Comparison of ENCODE assay signal across 9 mouse cellular contexts in genomic region chr6:4003445-4003844, GRCm38 (mm10). TPM values are rescaled to one million over a fixed set of nuclear protein-coding genes. Genes with fewer than 3 reads are reported as not detected.
A peak's percentile ranks its signal among the peaks of the same experiment; 100 is the strongest.
DNase-seq lines count a peak whose midpoint lies in the region; ATAC-seq and TF ChIP-seq lines count a peak whose summit lies in the region.
"Had no signal": no experiment of that assay in that cellular context is flagged by ENCODE, and none has a peak within 500 bp of the region (broad histone marks: within the 10 kb centered on the region; RNA-seq: fewer than 3 reads in every experiment).

No protein-coding gene starts in this region.

- 23% methylated on average over 4 of the region's 4 CpGs for WGBS in lung, embryonic 14.5 days
- 40% methylated on average over 4 of the region's 4 CpGs for WGBS in kidney, postnatal 0 days
- 53% methylated on average over 4 of the region's 4 CpGs for WGBS in olfactory bulb, adult 2 months

- H3K4me3 ChIP-seq in lung, embryonic 14.5 days (ENCODE audit: low read depth, low read length), result peak overlapping the region; percentile 51
- peak overlapping the region; percentile 57; the same call in 1 of the 2 replicates for H3K4me3 ChIP-seq in kidney, postnatal 0 days (replicated peaks; ENCODE audit: low read depth, low read length)
- H3K4me3 ChIP-seq in olfactory bulb, adult 2 months (ENCODE audit: insufficient read depth, low read depth, low read length), result no peak overlapping the region

- H3K4me2 ChIP-seq in lung, embryonic 14.5 days, result peak overlapping the region; percentile 72
- peak overlapping the region; percentile 84 for H3K4me2 ChIP-seq in kidney, postnatal 0 days (ENCODE audit: low read length)

- TF ChIP-seq POLR2A in olfactory bulb, adult 2 months (IDR thresholded peaks at IDR 0.05; ENCODE audit: insufficient read depth, low read depth, low read length), result no peak

- peak; percentile 40; the same call in 1 of the 2 replicates for ATAC-seq in lung, embryonic 14.5 days (ENCODE audit: insufficient read depth)
- ATAC-seq in granulocyte monocyte progenitor cell, adult 5-6 weeks (replicated peaks; ENCODE audit: poor library complexity, severe bottlenecking), result peak; percentile 10
- peak; percentile 24; the same call in 1 of the 2 replicates for ATAC-seq in kidney, postnatal 0 days (replicated peaks; ENCODE audit: low FRiP score, low read depth)

- no peaks in the 10 kb centered on the region for H3K36me3 ChIP-seq in lung, embryonic 14.5 days (ENCODE audit: insufficient read depth)
- H3K36me3 ChIP-seq in kidney, postnatal 0 days (ENCODE audit: insufficient read depth, low read length), result no peaks in the 10 kb centered on the region

- no peaks in the 10 kb centered on the region for H3K9me3 ChIP-seq in lung, embryonic 14.5 days (ENCODE audit: low read depth, low read length)
- H3K9me3 ChIP-seq in kidney, postnatal 0 days (replicated peaks; ENCODE audit: low read length), result no peaks in the 10 kb centered on the region

- DNase-seq in lung, embryonic 14.5 days, result peak; percentile 47
- DNase-seq in lung, postnatal 10 days, result no peak
- peak; percentile 64 for DNase-seq in kidney, postnatal 0 days (ENCODE audit: low spot score)
- no peak for DNase-seq in urinary bladder, adult 2 months (ENCODE audit: low spot score)
- no peak for DNase-seq in gastrocnemius, postnatal 4 days (ENCODE audit: low spot score in 2 of 2)
- DNase-seq in cerebellum, adult 11 months, result no peak

- no peak overlapping the region for H3K9ac ChIP-seq in lung, embryonic 14.5 days
- no peak overlapping the region for H3K9ac ChIP-seq in kidney, postnatal 0 days (ENCODE audit: low read depth, low read length)

- no peaks in the 10 kb centered on the region for H3K27me3 ChIP-seq in lung, embryonic 14.5 days (ENCODE audit: insufficient read depth, low read length)
- no peaks in the 10 kb centered on the region for H3K27me3 ChIP-seq in kidney, postnatal 0 days (ENCODE audit: insufficient read depth, low read length)

- no peak for TF ChIP-seq CTCF in lung, embryonic 14.5 days (IDR thresholded peaks at IDR 0.05; ENCODE audit: low read depth)
- TF ChIP-seq CTCF in kidney, postnatal 0 days (IDR thresholded peaks at IDR 0.05; ENCODE audit: low read depth), result no peak
- TF ChIP-seq CTCF in olfactory bulb, adult 2 months (IDR thresholded peaks at IDR 0.05; ENCODE audit: insufficient read depth, low read depth, low read length), result no peak

- 0 out of 2 replicates have a peak, but pooled peaks cover 3% of the 10 kb centered on the region for H3K4me1 ChIP-seq in lung, embryonic 14.5 days (ENCODE audit: insufficient read depth)
- H3K4me1 ChIP-seq in kidney, postnatal 0 days (replicated peaks; ENCODE audit: insufficient read depth, low read length), result no peaks in the 10 kb centered on the region
- H3K4me1 ChIP-seq in olfactory bulb, adult 2 months (ENCODE audit: control insufficient read depth, insufficient read depth, low read length), result no peaks in the 10 kb centered on the region; the same call in 1 of the 2 replicates

- H3K27ac ChIP-seq in lung, embryonic 14.5 days (ENCODE audit: low read depth), result peak overlapping the region; percentile 78
- peak overlapping the region; percentile 92 for H3K27ac ChIP-seq in kidney, postnatal 0 days
- 0 out of 2 replicates have a peak overlapping the region, but pooled peaks have one; percentile 14 for H3K27ac ChIP-seq in olfactory bulb, adult 2 months (ENCODE audit: insufficient read depth, low read depth, low read length)

RNA-seq across cellular contexts. Expression of gene Gng11, which starts 0.3 kb away (rescaled TPM):
- polyA plus RNA-seq in lung, embryonic 14.5 days (2014; fragmentation: Nextera tagmentation; extraction: Ambion mirVana), result 116 and 117 TPM in 2 replicates
- 6.1 and 9.3 TPM in 2 replicates for total RNA-seq in granulocyte monocyte progenitor cell, adult 5-6 weeks (2014; fragmentation: Nextera tagmentation)
- 2.6 and 4.8 TPM in 2 replicates for total RNA-seq in granulocyte monocyte progenitor cell, adult 5-6 weeks (2017)
- polyA plus RNA-seq in kidney, postnatal 0 days (2015; fragmentation: Nextera tagmentation; extraction: Ambion mirVana), result 107 and 129 TPM in 2 replicates
- polyA plus RNA-seq in olfactory bulb, adult 2 months (2012; ENCODE audit: insufficient read depth, insufficient read length, low replicate concordance, missing spikeins), result not detected in 2 replicates
- polyA plus RNA-seq in urinary bladder, adult 2 months (2012; rRNA removed), result 47.8 and 50.5 TPM in 2 replicates
- 10 to 100 TPM; 68.0 to 76.8 TPM for total RNA-seq in gastrocnemius, postnatal 4 days (2021)

RNA-seq across cellular contexts. Expression of gene Gngt1, which starts 9.9 kb away (rescaled TPM):
- polyA plus RNA-seq in lung, embryonic 14.5 days (2014; fragmentation: Nextera tagmentation; extraction: Ambion mirVana), result not detected in 2 replicates
- total RNA-seq in granulocyte monocyte progenitor cell, adult 5-6 weeks (2014; fragmentation: Nextera tagmentation), result not detected in 2 replicates
- total RNA-seq in granulocyte monocyte progenitor cell, adult 5-6 weeks (2017), result not detected in 2 replicates
- 0.09 TPM in 1 of 2 replicates, not detected in the other for polyA plus RNA-seq in kidney, postnatal 0 days (2015; fragmentation: Nextera tagmentation; extraction: Ambion mirVana)
- not detected in 2 replicates for polyA plus RNA-seq in olfactory bulb, adult 2 months (2012; ENCODE audit: insufficient read depth, insufficient read length, low replicate concordance, missing spikeins)
- not detected in 2 replicates for polyA plus RNA-seq in urinary bladder, adult 2 months (2012; rRNA removed)
- total RNA-seq in gastrocnemius, postnatal 4 days (2021), result not detected
- total RNA-seq: monocyte, adult 5-6 weeks had no signal

RNA-seq across cellular contexts. Expression of gene Tfpi2, which starts 14.7 kb away (rescaled TPM):
- polyA plus RNA-seq in lung, embryonic 14.5 days (2014; fragmentation: Nextera tagmentation; extraction: Ambion mirVana), result 1.7 and 2.9 TPM in 2 replicates
- total RNA-seq in granulocyte monocyte progenitor cell, adult 5-6 weeks (2014; fragmentation: Nextera tagmentation), result 1.3 TPM in 1 of 2 replicates, not detected in the other
- total RNA-seq in granulocyte monocyte progenitor cell, adult 5-6 weeks (2017), result 0.73 and 3.3 TPM in 2 replicates
- polyA plus RNA-seq in kidney, postnatal 0 days (2015; fragmentation: Nextera tagmentation; extraction: Ambion mirVana), result 5.5 and 6.3 TPM in 2 replicates
- not detected in 2 replicates for polyA plus RNA-seq in olfactory bulb, adult 2 months (2012; ENCODE audit: insufficient read depth, insufficient read length, low replicate concordance, missing spikeins)
- polyA plus RNA-seq in urinary bladder, adult 2 months (2012; rRNA removed), result 3.8 and 3.9 TPM in 2 replicates
- 1 to 10 TPM; 3.9 to 5.4 TPM for total RNA-seq in gastrocnemius, postnatal 4 days (2021)
- total RNA-seq: monocyte, adult 5-6 weeks had no signal

Comparison
In these comparisons a context has a peak if more than half of its experiments do, and no peak if none do; other contexts are left out.
1. DNase-seq: peak in lung, embryonic 14.5 days (single experiment) and kidney, postnatal 0 days (single experiment); none in lung, postnatal 10 days (single experiment), urinary bladder, adult 2 months (single experiment), gastrocnemius, postnatal 4 days (0 of 2) and cerebellum, adult 11 months (single experiment).
2. H3K27ac ChIP-seq: peak in every context shown above with its lines; median percentile 92 in kidney, postnatal 0 days; 78 in lung, embryonic 14.5 days; 14 in olfactory bulb, adult 2 months.
3. RNA of gene Gng11, which starts 0.3 kb away (polyA plus RNA-seq): 107 to 129 TPM in kidney, postnatal 0 days, 116 to 117 TPM in lung, embryonic 14.5 days and 47.8 to 50.5 TPM in urinary bladder, adult 2 months; not detected in olfactory bulb, adult 2 months; every median in the first group is over 10 times any median in the second.
4. Peak in every context shown above with its lines, with median percentiles within 50 percentile points of each other: ATAC-seq.